Mouse (Mus musculus): ENCODE data around the gene Loxl1.

The Loxl1 gene

GRCm38 (mm10) chr9:58312944-58313359 lies at the start of gene Loxl1:
Gene Loxl1 (minus strand): TSS chr9:58313186.
- DNase-seq (ENCODE audit: low spot score in 2 of 2) = no peak

DNA sequence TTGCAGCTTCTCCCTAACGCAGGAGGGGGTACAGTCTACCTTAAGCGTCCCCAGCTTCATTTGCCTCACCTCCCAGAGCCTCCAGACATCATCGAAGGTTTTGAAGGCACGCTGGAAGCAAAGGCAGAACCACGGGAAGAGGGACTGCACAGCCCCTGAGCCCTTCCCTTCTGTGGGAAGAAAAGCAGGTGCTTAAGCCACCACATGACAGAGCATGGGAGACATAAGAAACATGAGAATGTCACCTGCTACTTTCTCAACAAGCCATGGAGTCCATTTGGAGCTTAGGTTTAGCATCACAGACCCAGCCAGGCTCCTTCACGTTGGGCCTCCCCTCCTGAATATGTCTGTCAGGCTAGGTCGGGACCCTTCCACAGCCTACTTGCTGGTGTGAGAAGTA lies 49.0 kb upstream of the Loxl1 start:
- DNase-seq (ENCODE audit: low spot score in 2 of 2) = no peak

- no peak for DNase-seq (ENCODE audit: low spot score in 2 of 2)
Measured at GRCm38 (mm10) chr9:58361373-58361772, 48.4 kb upstream of the Loxl1 start.

- DNase-seq (ENCODE audit: low spot score in 2 of 2) = no peak
Measured at GRCm38 (mm10) chr9:58355262-58356050, 42.5 kb upstream of the Loxl1 start.

GRCm38 (mm10) chr9:58354701-58355100 lies 41.7 kb upstream of the Loxl1 start:
- DNase-seq (ENCODE audit: low spot score in 2 of 2) = no peak

DNA sequence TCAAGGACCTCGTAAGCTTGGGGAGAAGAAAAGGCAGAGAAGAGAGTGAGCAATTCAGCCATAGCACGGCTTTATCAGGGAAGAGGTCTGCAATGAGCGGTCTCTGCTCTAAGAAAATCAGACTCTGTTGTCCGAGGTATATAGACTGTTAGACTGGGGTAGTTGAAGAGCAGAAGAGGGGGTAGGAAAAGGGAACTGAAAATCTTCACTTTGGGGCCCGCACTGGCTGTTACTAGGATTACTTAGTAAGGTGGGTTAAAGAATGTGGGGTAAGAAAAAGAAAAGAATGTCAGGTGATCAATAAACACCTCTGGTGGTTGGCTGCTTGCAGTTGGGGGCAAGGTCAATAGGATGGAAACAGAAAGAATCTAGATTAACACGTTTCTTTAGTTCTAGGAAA lies 40.2 kb upstream of the Loxl1 start:
- no peak for DNase-seq (ENCODE audit: low spot score in 2 of 2)

- no peak for DNase-seq (ENCODE audit: low spot score in 2 of 2)
Measured at GRCm38 (mm10) chr9:58347795-58348194, 34.8 kb upstream of the Loxl1 start.

GRCm38 (mm10) chr9:58346498-58346897 lies 33.5 kb upstream of the Loxl1 start:
- DNase-seq (ENCODE audit: low spot score in 2 of 2) = no peak

- DNase-seq (ENCODE audit: low spot score in 2 of 2) = no peak
Measured at GRCm38 (mm10) chr9:58345963-58346362, 33.0 kb upstream of the Loxl1 start.

- DNase-seq (ENCODE audit: low spot score in 2 of 2) = no peak
Measured at GRCm38 (mm10) chr9:58341795-58342194, 28.8 kb upstream of the Loxl1 start.

GRCm38 (mm10) chr9:58336650-58337281 lies 23.8 kb upstream of the Loxl1 start:
- no peak for DNase-seq (ENCODE audit: low spot score in 2 of 2)

DNA sequence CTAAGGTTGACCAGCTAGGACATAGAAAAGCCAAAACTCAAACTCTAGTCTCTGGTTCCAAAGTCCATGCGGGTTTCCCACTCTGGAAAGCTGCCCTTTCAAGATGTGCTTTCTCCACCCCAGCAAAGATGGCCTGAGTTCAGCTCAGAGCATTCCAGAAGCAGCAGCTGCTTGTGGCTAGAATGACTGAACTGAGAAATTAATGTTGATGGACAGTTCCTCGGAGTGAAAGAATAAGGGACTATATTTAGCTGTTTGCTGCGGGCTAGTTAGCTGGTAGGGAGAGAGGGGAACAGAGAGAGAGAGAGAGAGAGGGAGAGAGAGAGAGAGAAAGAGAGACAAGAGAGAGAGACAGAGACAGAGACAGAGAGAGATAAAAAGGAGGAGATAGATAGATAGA lies 18.3 kb upstream of the Loxl1 start:
- no peak for DNase-seq (ENCODE audit: low spot score in 2 of 2)

DNA sequence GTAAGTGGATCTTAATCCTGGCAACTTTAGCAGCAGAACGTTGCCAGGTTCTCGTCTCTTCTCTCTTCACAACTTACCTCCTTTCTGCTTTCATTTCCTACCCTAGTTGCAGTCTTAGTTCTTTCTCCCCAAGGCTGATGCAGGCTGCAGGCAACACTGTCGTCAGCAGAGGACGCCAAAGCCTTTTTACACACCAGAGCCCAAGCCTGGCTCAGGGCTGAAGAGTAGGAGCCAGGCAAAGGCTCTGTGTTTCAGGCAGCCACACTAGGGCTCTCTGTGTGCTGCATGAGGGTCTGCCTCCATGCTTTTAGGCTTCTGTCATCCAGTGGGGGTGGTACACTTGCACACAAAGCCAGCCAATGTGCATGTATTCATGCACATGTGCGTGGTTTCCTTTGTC lies 17.3 kb upstream of the Loxl1 start:
- no peak for DNase-seq (ENCODE audit: low spot score in 2 of 2)

DNA sequence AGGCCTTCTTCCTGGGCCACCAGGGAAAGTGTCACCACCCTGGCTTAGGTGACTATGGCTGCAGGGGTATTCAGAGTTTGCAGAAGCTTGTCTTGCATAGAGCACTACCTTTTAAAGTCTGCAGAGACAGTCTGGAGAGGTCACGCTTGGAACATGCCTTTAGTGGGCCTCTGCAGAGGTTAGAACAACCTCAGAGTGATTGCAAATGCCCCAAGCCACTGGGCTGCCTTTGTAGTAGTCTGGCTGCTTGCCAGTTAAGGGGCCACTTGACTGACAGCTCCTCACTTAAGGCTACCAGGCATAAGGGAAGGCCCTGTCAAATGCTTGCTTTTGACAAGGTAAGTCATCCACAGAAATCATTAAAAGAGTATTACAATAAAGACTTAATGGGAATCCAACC lies 14.4 kb upstream of the Loxl1 start:
- DNase-seq (ENCODE audit: low spot score in 2 of 2) = no peak

- DNase-seq (ENCODE audit: low spot score in 2 of 2) = no peak
Measured at GRCm38 (mm10) chr9:58326477-58327180, 13.6 kb upstream of the Loxl1 start.

GRCm38 (mm10) chr9:58321681-58322080 lies 8.7 kb upstream of the Loxl1 start:
- no peak for DNase-seq (ENCODE audit: low spot score in 2 of 2)

GRCm38 (mm10) chr9:58318317-58318716 lies 5.3 kb upstream of the Loxl1 start:
- DNase-seq (ENCODE audit: low spot score in 2 of 2) = no peak

DNA sequence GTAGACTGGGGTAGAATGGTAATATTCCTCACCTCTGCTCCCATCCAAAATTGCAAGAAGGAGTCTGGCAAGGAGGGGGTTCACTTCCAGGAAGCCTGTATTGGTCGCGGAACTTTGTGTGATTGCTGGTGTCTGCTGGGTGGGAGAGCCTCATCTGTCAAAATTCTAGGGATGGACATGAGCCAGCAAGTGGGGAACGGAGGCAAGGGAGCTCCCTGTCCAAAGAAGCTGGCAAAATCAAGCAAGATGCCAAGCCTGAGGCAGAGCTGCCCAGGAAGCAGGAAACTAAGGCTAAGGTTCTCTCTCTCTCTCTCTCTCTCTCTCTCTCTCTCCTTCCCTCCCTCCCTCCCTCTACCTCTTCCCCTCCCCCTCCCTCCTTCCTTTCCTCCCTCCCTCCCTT lies 4.4 kb upstream of the Loxl1 start:
- no peak for DNase-seq (ENCODE audit: low spot score in 2 of 2)

DNA sequence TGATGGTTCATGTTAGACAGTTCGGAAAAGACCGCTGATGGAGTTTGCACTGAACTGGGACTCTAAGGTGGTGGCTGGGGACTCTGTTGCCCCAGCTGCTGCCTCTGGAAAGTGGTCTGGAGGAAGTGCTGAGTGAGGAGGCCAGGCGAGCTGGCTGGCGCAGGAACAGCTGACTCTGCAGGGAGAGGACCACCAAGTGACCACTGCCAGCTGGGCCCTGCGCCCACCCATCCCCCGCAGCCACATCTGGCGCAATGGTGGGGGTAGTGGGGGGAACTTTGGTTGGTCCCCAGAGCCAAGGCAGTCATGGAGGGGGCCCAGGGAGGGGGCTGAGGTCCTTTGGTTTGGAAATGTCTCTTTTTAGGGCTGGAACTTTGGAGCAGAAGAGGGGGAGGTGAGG lies 3.8 kb upstream of the Loxl1 start:
- DNase-seq (ENCODE audit: low spot score in 2 of 2) = no peak

- DNase-seq (ENCODE audit: low spot score in 2 of 2) = no peak
Measured at GRCm38 (mm10) chr9:58315850-58316249, 2.9 kb upstream of the Loxl1 start.

DNA sequence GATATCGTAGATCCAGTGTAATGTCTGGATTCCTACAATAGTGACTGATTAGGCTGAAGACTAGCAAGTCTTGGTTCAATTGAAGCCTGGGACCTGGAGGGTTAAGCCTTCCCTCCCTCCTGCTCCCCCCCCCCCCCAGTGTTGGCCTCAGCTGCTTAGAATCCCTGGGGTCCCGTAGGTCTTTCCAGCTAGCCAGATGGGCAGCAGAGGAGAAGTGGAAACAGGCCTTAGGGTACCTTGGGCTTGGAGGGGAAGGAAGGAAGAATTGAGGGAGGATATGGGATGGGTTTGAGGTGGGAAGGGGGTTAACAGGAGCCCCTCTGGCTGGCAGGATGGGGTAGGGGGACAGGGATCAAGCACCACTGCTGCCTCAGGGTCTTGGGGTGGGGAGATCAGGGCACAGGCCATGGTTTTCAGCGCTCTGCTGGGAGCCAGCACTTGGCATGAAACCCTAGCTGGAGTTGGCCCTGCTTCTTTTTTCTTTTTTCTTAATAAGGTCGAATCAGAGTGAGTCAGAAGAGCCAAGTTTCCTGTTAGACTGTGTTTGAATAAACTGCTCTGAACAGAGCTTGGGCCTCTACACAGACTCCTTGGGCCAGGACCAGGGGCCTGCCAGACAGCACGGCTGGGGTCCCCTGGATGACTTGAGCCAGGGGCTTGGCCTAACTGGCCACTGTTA lies 1.8 kb upstream of the Loxl1 start:
- no peak for DNase-seq (ENCODE audit: low spot score in 2 of 2)

DNA sequence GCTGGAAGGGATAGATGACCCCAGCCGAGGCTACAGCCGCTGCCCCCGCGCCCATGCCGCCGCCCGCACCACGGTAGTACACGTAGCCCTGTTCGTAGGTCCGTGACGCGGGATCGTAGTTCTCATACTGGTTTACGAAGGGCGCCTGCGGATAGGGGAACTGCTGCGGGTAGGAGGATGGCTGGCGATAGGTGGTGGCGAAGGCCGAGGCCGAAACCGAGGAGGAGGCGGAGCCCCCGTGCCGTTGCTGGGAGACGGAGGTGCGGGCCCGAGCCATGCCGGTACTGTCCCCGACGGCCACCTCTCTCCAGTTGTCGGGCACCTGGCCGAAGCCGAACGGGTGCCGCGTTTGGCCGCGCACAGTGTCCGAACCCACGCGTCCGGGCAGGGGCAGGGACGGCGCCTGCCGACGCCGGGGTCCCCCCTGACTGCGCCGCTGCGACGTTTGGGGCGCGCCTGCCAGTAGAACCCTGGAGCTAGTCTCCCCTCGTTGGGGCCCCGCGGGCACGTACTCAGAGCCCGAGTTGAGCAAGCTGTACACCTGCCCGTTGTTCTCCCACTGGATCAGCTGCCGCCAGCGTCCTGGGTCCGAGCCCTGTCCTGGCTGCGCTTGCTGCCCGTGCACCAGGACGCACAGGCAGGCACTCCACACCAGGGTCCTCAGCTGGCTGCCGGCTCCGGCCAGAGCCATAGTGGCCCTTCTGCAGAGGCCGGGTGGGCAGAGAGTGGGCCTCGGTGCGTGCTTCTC lies 616 bp downstream of the Loxl1 start:
- no peak for DNase-seq (ENCODE audit: low spot score in 2 of 2)

All from spleen, postnatal 4 days (tissue).